Mouse (Mus musculus) hindbrain, postnatal 0 days (tissue): Measurements from ENCODE around the gene Gemin2. TPM values are rescaled to one million over a fixed set of nuclear protein-coding genes. Genes with fewer than 3 reads are reported as not detected.
A peak's percentile ranks its signal among the peaks of the same experiment; 100 is the strongest.
"Not testable (repeated sequence)": the region's sequence is repeated elsewhere in the genome, so short reads cannot be mapped to it uniquely, and the experiment has no call there.

Source experiments
- ATAC-seq: fragments of 200-750 bp; cut with Nextera tagmentation; 2 replicates; pipeline ENCODE4 v1.8.0; 2017; ENCODE audit warnings: mild to moderate bottlenecking, moderate TSS enrichment, moderate library complexity
- DNase-seq: peaks from one replicate; pipeline ENCODE4 v3.0.0-alpha.2; 2015; ENCODE audit warnings: low spot score
- H3K27ac ChIP-seq: fragments of 300-500 bp; sonication (generic); 2 replicates; pipeline ENCODE4 v1.5.1; 2014; ENCODE audit warnings: mild to moderate bottlenecking
- H3K27me3 ChIP-seq: fragments of 300-500 bp; sonication (generic); 2 replicates; pipeline ENCODE4 v1.6.1; 2014; ENCODE audit warnings: low read length, mixed read lengths; ENCODE audit not compliant: insufficient read depth
- H3K36me3 ChIP-seq: fragments of 300-500 bp; sonication (generic); 2 replicates; pipeline ENCODE4 v1.6.1; 2014; ENCODE audit warnings: low read length, mixed read lengths; ENCODE audit not compliant: insufficient read depth
- H3K4me1 ChIP-seq: fragments of 300-500 bp; sonication (generic); 2 replicates; pipeline ENCODE4 v1.6.1; 2014; ENCODE audit warnings: antibody characterized with exemption, low read length, mixed read lengths; ENCODE audit not compliant: insufficient read depth
- H3K4me2 ChIP-seq: fragments of 300-500 bp; sonication (generic); 2 replicates; pipeline ENCODE4 v1.6.1; 2014; ENCODE audit warnings: low read depth, mild to moderate bottlenecking, low read length, moderate library complexity, mixed read lengths
- H3K4me3 ChIP-seq: fragments of 300-500 bp; sonication (generic); 2 replicates; pipeline ENCODE4 v1.5.1; 2014; ENCODE audit warnings: low read length
- H3K9ac ChIP-seq: fragments of 300-500 bp; sonication (generic); replicated peaks from 2 replicates; pipeline ENCODE4 v1.6.1; 2014; ENCODE audit warnings: mild to moderate bottlenecking, low read length, moderate library complexity, mixed read lengths
- H3K9me3 ChIP-seq: fragments of 300-500 bp; sonication (generic); 2 replicates; pipeline ENCODE4 v1.6.1; 2016; ENCODE audit warnings: low read length, mixed read lengths
- CTCF ChIP-seq: IDR thresholded peaks from 2 replicates; pipeline ENCODE4 v1.5.1; 2016; ENCODE audit warnings: antibody characterized with exemption, control low read depth, low read depth
- WGBS: fragments of 180-500 bp; shearing (Covaris S2); extraction: QIAGEN DNeasy Blood & Tissue Kit; methylation state at CpG from one replicate; pipeline ENCODE4 v1.1.7; 2014; 5-methylcytosine and 5-hydroxymethylcytosine counted together
- polyA plus RNA-seq: library from polyadenylated mRNA; unstranded; fragments of >200 nt; fragmentation: Nextera tagmentation; extraction: Ambion mirVana; gene quantifications from 2 replicates; pipeline ENCODE4 v1.2.1, GENCODE M21; 2015
- total RNA-seq: library from RNA; depleted of rRNA; stranded (reverse); fragments of >200 nt; gene quantifications from 2 replicates; pipeline ENCODE4 v1.2.3, GENCODE M21; 2014; rRNA removed

Gemin2 gene
- total RNA-seq (3.9 and 6.2 TPM in 2 replicates), polyA plus RNA-seq (12.0 and 13.1 TPM in 2 replicates)

GRCm38 (mm10) chr12:59013234-59013633 lies at the start of gene Gemin2:
Gemin2 (plus strand) TSS chr12:59013393.
- no peaks in the 10 kb centered on the region for H3K9me3 ChIP-seq
- DNase-seq (peak; percentile 95), ATAC-seq (peak; percentile 78)
- H3K4me2 ChIP-seq: peak within 1 kb of the TSS; percentile 80
- peak within 1 kb of the TSS; percentile 65; the same call in 1 of the 2 replicates for H3K27ac ChIP-seq
- no peaks in the 10 kb centered on the region for H3K27me3 ChIP-seq
- H3K4me1 ChIP-seq: no peaks in the 10 kb centered on the region; the same call in 1 of the 2 replicates
- WGBS: under 1% methylated on average over 28 of the region's 28 CpGs
- TF ChIP-seq CTCF: peak; percentile 53
- H3K36me3 ChIP-seq: peaks cover 7% of the 10 kb centered on the region; the same call in 1 of the 2 replicates
- peak within 1 kb of the TSS; percentile 85 for H3K9ac ChIP-seq
- H3K4me3 ChIP-seq: peak within 1 kb of the TSS; percentile 85

DNA sequence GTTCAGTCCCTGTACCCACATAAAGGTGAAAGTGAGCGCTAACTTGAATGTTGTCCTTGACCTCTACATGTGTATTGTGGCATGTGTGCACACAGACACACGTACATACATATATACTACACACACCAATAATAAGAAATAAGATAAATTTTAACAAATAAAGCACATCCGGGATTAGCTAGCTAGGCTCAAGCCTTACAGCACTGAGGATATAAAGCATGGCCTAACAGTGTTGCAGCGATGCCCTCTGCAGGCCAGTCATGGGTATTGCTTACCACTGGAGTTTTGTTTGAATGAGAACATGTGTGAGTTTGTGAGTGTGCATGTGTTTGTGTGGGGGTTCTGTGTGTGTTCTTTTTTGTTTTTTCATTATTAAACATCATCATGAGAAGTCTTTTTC lies 48.6 kb upstream of the Gemin2 start:
- Histone ChIP-seq H3K4me2 (no peak overlapping the region), H3K9ac (no peak overlapping the region), H3K27me3 (no peaks in the 10 kb centered on the region), H3K4me3 (no peak overlapping the region), H3K36me3 (peaks cover 30% of the 10 kb centered on the region), H3K9me3 (no peaks in the 10 kb centered on the region), H3K4me1 (no peaks in the 10 kb centered on the region), H3K27ac (no peak overlapping the region)
- DNase-seq (peak; percentile 69), ATAC-seq (peak; percentile 75)
- peak; percentile 87 for TF ChIP-seq CTCF
- WGBS: 66% methylated on average over 4 of the region's 4 CpGs

GRCm38 (mm10) chr12:58976966-58977365 lies 36.2 kb upstream of the Gemin2 start:
- WGBS: 72% methylated on average over 2 of the region's 2 CpGs
- no peaks in the 10 kb centered on the region for H3K9me3 ChIP-seq
- H3K27me3 ChIP-seq: no peaks in the 10 kb centered on the region
- H3K4me2 ChIP-seq: no peak overlapping the region
- no peak overlapping the region for H3K4me3 ChIP-seq
- no peaks in the 10 kb centered on the region for H3K4me1 ChIP-seq
- no peak overlapping the region for H3K9ac ChIP-seq
- peaks cover 27% of the 10 kb centered on the region; the same call in 1 of the 2 replicates for H3K36me3 ChIP-seq
- ATAC-seq (no peak), DNase-seq (no peak)
- peak; percentile 45 for TF ChIP-seq CTCF
- no peak overlapping the region for H3K27ac ChIP-seq

DNA sequence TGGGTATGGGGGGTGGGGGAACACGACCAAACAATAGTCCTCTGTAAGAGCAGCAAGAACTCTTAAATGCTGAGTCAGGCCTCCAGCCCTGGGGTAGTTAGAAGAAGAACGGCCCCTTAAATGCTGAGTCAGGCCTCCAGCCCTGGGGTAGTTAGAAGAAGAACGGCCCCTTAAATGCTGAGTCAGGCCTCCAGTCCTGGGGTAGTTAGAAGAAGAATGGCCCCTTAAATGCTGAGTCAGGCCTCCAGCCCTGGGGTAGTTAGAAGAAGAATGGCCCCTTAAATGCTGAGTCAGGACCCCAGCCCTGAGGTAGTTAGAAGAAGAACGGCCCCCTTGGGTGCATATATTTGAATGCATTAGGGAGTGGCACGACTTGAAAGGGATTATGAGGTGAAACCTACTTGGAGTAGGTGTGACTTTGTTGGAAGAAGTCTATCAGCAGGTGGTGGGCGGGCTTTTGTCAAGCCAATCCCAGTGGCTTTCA lies 32.0 kb upstream of the Gemin2 start:
- not testable (repeated sequence) for H3K4me3 ChIP-seq, H3K4me2 ChIP-seq, H3K9me3 ChIP-seq, H3K27me3 ChIP-seq, ATAC-seq, DNase-seq, H3K9ac ChIP-seq, H3K4me1 ChIP-seq, H3K27ac ChIP-seq
- 74% methylated on average over 6 of the region's 6 CpGs for whole genome bisulfite sequencing
- peaks cover 44% of the 10 kb centered on the region; the same call in 1 of the 2 replicates for H3K36me3 ChIP-seq

DNA sequence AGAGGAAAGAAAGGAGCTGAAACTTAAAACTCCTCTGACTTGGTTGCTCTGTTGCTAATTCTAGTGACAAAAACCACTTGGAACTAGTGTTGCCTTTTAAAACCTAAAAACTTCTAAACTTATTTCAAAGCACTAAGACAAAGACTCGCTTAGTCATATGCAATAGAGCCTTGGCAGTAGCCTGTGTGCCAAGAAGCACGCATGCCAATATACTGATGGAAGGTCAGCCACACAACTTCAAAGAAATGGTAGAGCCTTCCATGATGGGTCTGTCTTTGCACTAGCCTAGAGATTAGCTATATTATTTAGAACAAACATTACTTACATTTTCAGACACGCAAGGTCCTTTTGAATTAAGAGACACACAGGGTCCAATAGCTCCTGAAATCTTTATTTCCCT lies 27.4 kb upstream of the Gemin2 start:
- H3K27me3 ChIP-seq: no peaks in the 10 kb centered on the region
- H3K9me3 ChIP-seq: no peaks in the 10 kb centered on the region
- WGBS: 97% methylated on average over 3 of the region's 3 CpGs
- H3K36me3 ChIP-seq: peaks cover 43% of the 10 kb centered on the region; the same call in 1 of the 2 replicates
- ATAC-seq (no peak), DNase-seq (no peak)
- H3K27ac ChIP-seq: no peak overlapping the region
- H3K4me2 ChIP-seq: no peak overlapping the region
- H3K9ac ChIP-seq: no peak overlapping the region
- no peaks in the 10 kb centered on the region for H3K4me1 ChIP-seq
- no peak overlapping the region for H3K4me3 ChIP-seq
- no peak for TF ChIP-seq CTCF

DNA sequence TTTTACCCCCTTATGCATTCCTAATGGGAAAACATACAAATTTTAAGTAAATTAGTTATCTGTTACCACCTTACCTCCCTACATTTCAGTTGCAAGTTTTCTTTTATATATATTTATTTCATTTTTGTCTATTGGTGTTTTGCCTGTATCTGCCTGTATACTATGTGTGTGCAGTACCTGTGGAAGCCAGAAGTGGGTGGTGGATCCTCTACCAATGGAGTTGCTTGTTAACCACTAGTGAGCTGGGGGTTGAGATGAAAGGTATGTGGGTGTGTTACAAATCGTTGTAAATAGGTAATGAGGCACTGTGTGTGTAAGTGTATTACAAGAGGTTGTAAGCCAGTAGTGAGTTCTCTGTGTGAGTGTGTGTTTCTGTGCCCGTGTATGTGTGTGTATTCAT lies 2.7 kb upstream of the Gemin2 start:
- no peak overlapping the region for H3K27ac ChIP-seq
- peaks cover 13% of the 10 kb centered on the region for H3K36me3 ChIP-seq
- H3K4me3 ChIP-seq: peak overlapping the region; percentile 85; the same call in 1 of the 2 replicates
- WGBS: 73% methylated on average over 2 of the region's 2 CpGs
- H3K4me1 ChIP-seq: no peaks in the 10 kb centered on the region; the same call in 1 of the 2 replicates
- DNase-seq: peak; percentile 17
- H3K9ac ChIP-seq: no peak overlapping the region
- H3K27me3 ChIP-seq: no peaks in the 10 kb centered on the region
- no peaks in the 10 kb centered on the region for H3K9me3 ChIP-seq
- no peak for ATAC-seq
- H3K4me2 ChIP-seq: peak overlapping the region; percentile 87; the same call in 1 of the 2 replicates
- peak; percentile 35 for TF ChIP-seq CTCF

- H3K9ac ChIP-seq: peak overlapping the region; percentile 85
- no peaks in the 10 kb centered on the region; the same call in 1 of the 2 replicates for H3K4me1 ChIP-seq
- no peaks in the 10 kb centered on the region for H3K9me3 ChIP-seq
- peak overlapping the region; percentile 85 for H3K4me3 ChIP-seq
- peak overlapping the region; percentile 87 for H3K4me2 ChIP-seq
- no peaks in the 10 kb centered on the region for H3K27me3 ChIP-seq
- ATAC-seq (no peak), DNase-seq (no peak)
- H3K27ac ChIP-seq: peak overlapping the region; percentile 89
- no peak for TF ChIP-seq CTCF
- under 1% methylated on average over 24 of the region's 25 CpGs for WGBS
- peaks cover 5% of the 10 kb centered on the region for H3K36me3 ChIP-seq
Observed at GRCm38 (mm10) chr12:59011275-59011843, 1.8 kb upstream of the Gemin2 start.
